8 mouse cellular contexts compared by ENCODE assay signal in the genomic region with DNA sequence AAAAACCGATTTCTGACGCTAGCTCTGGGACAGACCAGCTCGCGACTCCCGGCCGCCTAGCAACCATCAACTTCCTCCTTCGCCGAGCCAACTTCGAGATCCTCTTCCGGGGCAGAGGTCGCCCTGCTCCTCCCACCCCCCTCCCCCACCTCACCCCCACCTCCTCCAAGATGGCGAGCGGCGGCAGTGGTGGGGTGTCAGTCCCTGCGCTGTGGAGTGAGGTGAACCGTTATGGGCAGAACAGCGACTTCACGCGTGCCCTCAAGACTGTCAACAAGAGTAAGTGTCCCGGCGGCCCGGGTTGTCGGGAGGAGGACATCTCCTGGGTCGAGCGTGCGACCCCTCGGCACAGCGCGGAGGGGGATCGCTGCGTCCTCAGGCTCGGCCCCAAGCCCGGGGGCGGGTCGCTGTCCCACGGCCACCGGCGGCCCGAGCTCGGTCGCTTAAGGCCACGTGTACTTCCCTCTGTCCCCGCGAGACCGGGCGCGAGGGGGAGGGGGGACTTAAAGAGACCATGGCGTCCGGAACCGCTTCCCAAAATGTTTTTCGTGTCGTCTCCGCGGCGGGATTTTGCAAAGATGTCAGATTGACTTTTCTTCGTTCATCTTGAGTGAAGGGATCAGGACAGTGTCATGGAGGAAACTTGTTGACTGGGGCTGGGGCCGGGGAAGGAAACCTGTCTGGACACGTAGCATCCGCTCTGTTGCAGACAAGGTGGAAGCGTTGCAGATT. TPM values are rescaled to one million over a fixed set of nuclear protein-coding genes. Genes with fewer than 3 reads are reported as not detected.
DNase-seq lines count a peak whose midpoint lies in the region; ATAC-seq and TF ChIP-seq lines count a peak whose summit lies in the region.

Srp72 (plus strand) TSS at position 130 of the 732 bp plus-strand sequence.

- intact Hi-C loops in left cerebral cortex, postnatal 36 days (cut with DNase I), result no loop called here

- no peaks in the 10 kb centered on the region for H3K9me3 ChIP-seq in embryonic facial prominence, embryonic 10.5 days
- H3K9me3 ChIP-seq in intestine, postnatal 0 days (ENCODE audit: control insufficient read depth), result no peaks in the 10 kb centered on the region
- H3K9me3 ChIP-seq in midbrain, embryonic 10.5 days (replicated peaks), result no peaks in the 10 kb centered on the region

- peak within 1 kb of the TSS; percentile 89 for H3K27ac ChIP-seq in embryonic facial prominence, embryonic 10.5 days (replicated peaks)
- peak within 1 kb of the TSS; percentile 89 for H3K27ac ChIP-seq in intestine, postnatal 0 days (ENCODE audit: low read depth, low read length)
- peak within 1 kb of the TSS; percentile 89 for H3K27ac ChIP-seq in midbrain, embryonic 10.5 days (replicated peaks)

- WGBS in embryonic facial prominence, embryonic 10.5 days, result under 1% methylated on average over 60 of the region's 60 CpGs
- under 1% methylated on average over 60 of the region's 60 CpGs for WGBS in intestine, postnatal 0 days
- under 1% methylated on average over 60 of the region's 60 CpGs for WGBS in midbrain, embryonic 10.5 days

- TF ChIP-seq CTCF in intestine, postnatal 0 days (IDR thresholded peaks at IDR 0.05; ENCODE audit: low read depth), result no peak

- DNase-seq in adrenal gland, postnatal 14 days, result peak; percentile 94
- peak; percentile 94 for DNase-seq in embryonic facial prominence, embryonic 10.5 days (ENCODE audit: low spot score)
- DNase-seq in left cerebral cortex, postnatal 36 days (ENCODE audit: low spot score in 2 of 2), result peak; percentile 78 to 82
- DNase-seq in midbrain, embryonic 10.5 days (ENCODE audit: low spot score), result peak; percentile 93
- DNase-seq in right cerebral cortex, postnatal 36 days (ENCODE audit: low spot score in 2 of 2), result peak; percentile 68 to 72
- DNase-seq in urinary bladder, postnatal 4 days (ENCODE audit: low spot score in 2 of 2), result peak; percentile 77 to 89

- H3K36me3 ChIP-seq in embryonic facial prominence, embryonic 10.5 days (replicated peaks), result peaks cover 64% of the 10 kb centered on the region
- H3K36me3 ChIP-seq in intestine, postnatal 0 days (ENCODE audit: control insufficient read depth, insufficient read depth), result peaks cover 16% of the 10 kb centered on the region
- H3K36me3 ChIP-seq in midbrain, embryonic 10.5 days, result peaks cover 55% of the 10 kb centered on the region

- H3K4me3 ChIP-seq in embryonic facial prominence, embryonic 10.5 days, result peak within 1 kb of the TSS; percentile 77
- H3K4me3 ChIP-seq in intestine, postnatal 0 days (ENCODE audit: low read depth, low read length), result peak within 1 kb of the TSS; percentile 94
- H3K4me3 ChIP-seq in midbrain, embryonic 10.5 days, result peak within 1 kb of the TSS; percentile 73

- H3K4me1 ChIP-seq in embryonic facial prominence, embryonic 10.5 days, result peaks cover 16% of the 10 kb centered on the region
- no peaks in the 10 kb centered on the region for H3K4me1 ChIP-seq in intestine, postnatal 0 days (replicated peaks; ENCODE audit: control insufficient read depth, insufficient read depth, low read length)
- H3K4me1 ChIP-seq in midbrain, embryonic 10.5 days, result peaks cover 18% of the 10 kb centered on the region

- ATAC-seq in granulocyte monocyte progenitor cell, adult 5-6 weeks (replicated peaks; ENCODE audit: poor library complexity, severe bottlenecking), result peak; percentile 89
- ATAC-seq in intestine, postnatal 0 days, result peak; percentile 92

- no peaks in the 10 kb centered on the region for H3K27me3 ChIP-seq in embryonic facial prominence, embryonic 10.5 days (replicated peaks; ENCODE audit: low read depth, poor library complexity, severe bottlenecking)
- no peaks in the 10 kb centered on the region for H3K27me3 ChIP-seq in intestine, postnatal 0 days (replicated peaks; ENCODE audit: control insufficient read depth, insufficient read depth, low read length)
- no peaks in the 10 kb centered on the region for H3K27me3 ChIP-seq in midbrain, embryonic 10.5 days (ENCODE audit: low read depth, poor library complexity, severe bottlenecking)

- peak within 1 kb of the TSS; percentile 89 for H3K4me2 ChIP-seq in intestine, postnatal 0 days (replicated peaks; ENCODE audit: low read depth)

- H3K9ac ChIP-seq in intestine, postnatal 0 days (ENCODE audit: low read depth, low read length), result peak within 1 kb of the TSS; percentile 79

RNA-seq across cellular contexts. Expression of gene Srp72, which starts in this region (rescaled TPM):
- 125 and 148 TPM in 2 replicates for total RNA-seq in adrenal gland, postnatal 14 days (2021)
- 79.4 and 81.3 TPM in 2 replicates for polyA plus RNA-seq in embryonic facial prominence, embryonic 10.5 days (2016; fragmentation: Nextera tagmentation; extraction: Ambion mirVana)
- 188 and 189 TPM in 2 replicates for total RNA-seq in granulocyte monocyte progenitor cell, adult 5-6 weeks (2014; fragmentation: Nextera tagmentation)
- total RNA-seq in granulocyte monocyte progenitor cell, adult 5-6 weeks (2017), result 145 and 146 TPM in 2 replicates
- 36.9 and 41.4 TPM in 2 replicates for polyA plus RNA-seq in intestine, postnatal 0 days (2015; fragmentation: Nextera tagmentation; extraction: Ambion mirVana)
- total RNA-seq in left cerebral cortex, postnatal 36 days (2021), result 100 to 1,000 TPM in 1 of 2 experiments, 10 to 100 TPM in 1; 95.5 to 105 TPM
- 78.5 and 81.2 TPM in 2 replicates for polyA plus RNA-seq in midbrain, embryonic 10.5 days (2016; fragmentation: Nextera tagmentation; extraction: Ambion mirVana)

Comparison
In these comparisons a context has a peak if more than half of its experiments do, and no peak if none do; other contexts are left out.
1. Peak in every context shown above with its lines: DNase-seq, ATAC-seq, H3K4me3 ChIP-seq and H3K27ac ChIP-seq.